Mouse (Mus musculus) intestine, postnatal 0 days (tissue): ENCODE data around the gene Olfr632. TPM values are rescaled to one million over a fixed set of nuclear protein-coding genes. Genes with fewer than 3 reads are reported as not detected.
"Not testable (repeated sequence)": the region's sequence is repeated elsewhere in the genome, so short reads cannot be mapped to it uniquely, and the experiment has no call there.

Experiments used
- ATAC-seq: fragments of 200-750 bp; cut with Nextera tagmentation; 2 replicates; pipeline ENCODE4 v1.8.0; 2017; ENCODE audit warnings: mild to moderate bottlenecking, moderate TSS enrichment, moderate library complexity
- H3K27ac ChIP-seq: fragments of 300-500 bp; sonication (generic); 2 replicates; pipeline ENCODE4 v1.5.1; 2014; ENCODE audit warnings: mild to moderate bottlenecking, low read depth, low read length, moderate library complexity
- H3K27me3 ChIP-seq: fragments of 300-500 bp; sonication (generic); replicated peaks from 2 replicates; pipeline ENCODE4 v1.6.1; 2014; ENCODE audit warnings: low read length, mixed read lengths; ENCODE audit not compliant: control insufficient read depth, insufficient read depth
- H3K36me3 ChIP-seq: fragments of 300-500 bp; sonication (generic); 2 replicates; pipeline ENCODE4 v1.6.1; 2014; ENCODE audit warnings: mild to moderate bottlenecking, moderate library complexity; ENCODE audit not compliant: control insufficient read depth, insufficient read depth
- H3K4me1 ChIP-seq: fragments of 300-500 bp; sonication (generic); replicated peaks from 2 replicates; pipeline ENCODE4 v1.6.1; 2014; ENCODE audit warnings: antibody characterized with exemption, low read length, mixed read lengths; ENCODE audit not compliant: control insufficient read depth, insufficient read depth
- H3K4me2 ChIP-seq: fragments of 300-500 bp; sonication (generic); replicated peaks from 2 replicates; pipeline ENCODE4 v1.6.1; 2014; ENCODE audit warnings: low read depth, mild to moderate bottlenecking, moderate library complexity
- H3K4me3 ChIP-seq: fragments of 300-500 bp; sonication (generic); 2 replicates; pipeline ENCODE4 v1.5.1; 2014; ENCODE audit warnings: low read depth, low read length
- H3K9ac ChIP-seq: fragments of 300-500 bp; sonication (generic); 2 replicates; pipeline ENCODE4 v1.6.1; 2014; ENCODE audit warnings: mild to moderate bottlenecking, low read depth, low read length
- H3K9me3 ChIP-seq: fragments of 300-500 bp; sonication (generic); 2 replicates; pipeline ENCODE4 v1.6.1; 2016; ENCODE audit warnings: mixed run types; ENCODE audit not compliant: control insufficient read depth
- CTCF ChIP-seq: sonication (generic); IDR thresholded peaks from 2 replicates; pipeline ENCODE4 v1.5.1; 2016; ENCODE audit warnings: low read depth, mild to moderate bottlenecking, control low read depth, antibody characterized with exemption, moderate library complexity
- WGBS: fragments of 180-500 bp; shearing (Covaris S2); extraction: QIAGEN DNeasy Blood & Tissue Kit; methylation state at CpG from one replicate; pipeline ENCODE4 v1.1.7; 2014; 5-methylcytosine and 5-hydroxymethylcytosine counted together
- polyA plus RNA-seq: library from polyadenylated mRNA; unstranded; fragments of >200 nt; fragmentation: Nextera tagmentation; extraction: Ambion mirVana; gene quantifications from 2 replicates; pipeline ENCODE4 v1.2.1, GENCODE M21; 2015

Olfr632 gene
- polyA plus RNA-seq, 1 experiment from 2014 or later = not detected

- no peaks in the 10 kb centered on the region for H3K9me3 ChIP-seq
- TF ChIP-seq CTCF = no peak
- H3K4me3 ChIP-seq = no peak within 1 kb of the TSS
- no peaks in the 10 kb centered on the region for H3K36me3 ChIP-seq
- no peak within 1 kb of the TSS for H3K9ac ChIP-seq
- H3K27me3 ChIP-seq = no peaks in the 10 kb centered on the region
- no peak for ATAC-seq
- no peak within 1 kb of the TSS for H3K27ac ChIP-seq
- no peak within 1 kb of the TSS for H3K4me2 ChIP-seq
- no peaks in the 10 kb centered on the region for H3K4me1 ChIP-seq
Observed at GRCm38 (mm10) chr7:103928525-103928924, 5.6 kb upstream of the Olfr632 start, which contains the start of gene Olfr631. Gene Olfr631 (plus strand): TSS chr7:103928825.

GRCm38 (mm10) chr7:103942730-103943129 lies 8.6 kb downstream of the Olfr632 start:
- no peak overlapping the region for H3K9ac ChIP-seq
- WGBS = 25% methylated on average over 2 of the region's 2 CpGs
- no peaks in the 10 kb centered on the region for H3K9me3 ChIP-seq
- H3K27ac ChIP-seq = no peak overlapping the region
- no peak overlapping the region for H3K4me3 ChIP-seq
- no peaks in the 10 kb centered on the region for H3K27me3 ChIP-seq
- H3K4me2 ChIP-seq = no peak overlapping the region
- TF ChIP-seq CTCF = peak; percentile 92
- no peak for ATAC-seq
- H3K36me3 ChIP-seq = no peaks in the 10 kb centered on the region
- H3K4me1 ChIP-seq = no peaks in the 10 kb centered on the region

GRCm38 (mm10) chr7:103944137-103944536 lies 10.0 kb downstream of the Olfr632 start, which contains the start of gene Olfr633:
Gene Olfr633 (plus strand): TSS chr7:103944437.
- Histone ChIP-seq H3K27ac (no peak within 1 kb of the TSS), H3K27me3 (no peaks in the 10 kb centered on the region), H3K36me3 (no peaks in the 10 kb centered on the region), H3K9ac (no peak within 1 kb of the TSS), H3K4me2 (no peak within 1 kb of the TSS), H3K9me3 (no peaks in the 10 kb centered on the region), H3K4me1 (no peaks in the 10 kb centered on the region), H3K4me3 (no peak within 1 kb of the TSS)
- ATAC-seq = no peak
- TF ChIP-seq CTCF = no peak

- H3K9me3 ChIP-seq, H3K27me3 ChIP-seq, ATAC-seq, H3K9ac ChIP-seq, H3K4me3 ChIP-seq, H3K36me3 ChIP-seq, H3K4me2 ChIP-seq, H3K4me1 ChIP-seq, H3K27ac ChIP-seq: not testable (repeated sequence)
- 96% methylated on average over 22 of the region's 22 CpGs for WGBS
Observed at GRCm38 (mm10) chr7:103966873-103967272, 32.7 kb downstream of the Olfr632 start.

- 71% methylated on average over 1 of the region's 1 CpGs for WGBS
- no peak for ATAC-seq
Observed at GRCm38 (mm10) chr7:103970852-103971251, 36.7 kb downstream of the Olfr632 start, which contains the start of gene Olfr635. Gene Olfr635 (plus strand): TSS chr7:103971152.

GRCm38 (mm10) chr7:103971782-103972181 lies 37.6 kb downstream of the Olfr632 start:
- Histone ChIP-seq H3K9ac (no peak overlapping the region), H3K36me3 (no peaks in the 10 kb centered on the region), H3K9me3 (no peaks in the 10 kb centered on the region), H3K4me1 (no peaks in the 10 kb centered on the region), H3K27me3 (no peaks in the 10 kb centered on the region), H3K27ac (no peak overlapping the region), H3K4me3 (no peak overlapping the region), H3K4me2 (no peak overlapping the region)
- WGBS = 41% methylated on average over 1 of the region's 1 CpGs
- no peak for TF ChIP-seq CTCF
- ATAC-seq = no peak

More at GRCm38 (mm10) chr7:103970852-103971251, 36.7 kb downstream of the Olfr632 start, which contains the start of gene Olfr635:
- no peak for TF ChIP-seq CTCF
- Histone ChIP-seq H3K9me3 (no peaks in the 10 kb centered on the region), H3K9ac (no peak within 1 kb of the TSS), H3K27me3 (no peaks in the 10 kb centered on the region), H3K4me3 (no peak within 1 kb of the TSS), H3K27ac (no peak within 1 kb of the TSS), H3K4me2 (no peak within 1 kb of the TSS), H3K36me3 (no peaks in the 10 kb centered on the region), H3K4me1 (no peaks in the 10 kb centered on the region)

Other genes with a start within 250 kb of the Olfr632 start
- gene Olfr243, start 219.7 kb upstream of the Olfr632 start, polyA plus RNA-seq = not detected in 2 replicates
- gene Olfr628, start 204.0 kb upstream of the Olfr632 start, polyA plus RNA-seq = not detected in 2 replicates
- not detected in 2 replicates for gene Olfr629, start 189.4 kb upstream of the Olfr632 start, polyA plus RNA-seq
- not detected in 2 replicates for gene Olfr630, start 177.0 kb upstream of the Olfr632 start, polyA plus RNA-seq
- not detected in 2 replicates for gene Olfr69, start 162.8 kb upstream of the Olfr632 start, polyA plus RNA-seq
- gene Olfr68, start 154.6 kb upstream of the Olfr632 start, polyA plus RNA-seq = not detected in 2 replicates
- not detected in 2 replicates for gene Olfr67, start 142.5 kb upstream of the Olfr632 start, polyA plus RNA-seq
- 164 and 228 TPM in 2 replicates for gene Hbb-bt, start 120.4 kb upstream of the Olfr632 start, polyA plus RNA-seq
- 726 and 1,073 TPM in 2 replicates for gene Hbb-bs, start 106.3 kb upstream of the Olfr632 start, polyA plus RNA-seq
- gene Hbb-bh2, start 93.8 kb upstream of the Olfr632 start, polyA plus RNA-seq = not detected in 2 replicates
- not detected in 2 replicates for gene Hbb-bh1, start 91.2 kb upstream of the Olfr632 start, polyA plus RNA-seq
- 0.52 TPM in 1 of 2 replicates, not detected in the other for gene Hbb-y, start 81.1 kb upstream of the Olfr632 start, polyA plus RNA-seq
- gene Olfr66, start 48.1 kb upstream of the Olfr632 start, polyA plus RNA-seq = not detected in 2 replicates
- not detected in 2 replicates for gene Olfr64, start 39.9 kb upstream of the Olfr632 start, polyA plus RNA-seq
- gene Olfr65, start 30.9 kb upstream of the Olfr632 start, polyA plus RNA-seq = not detected in 2 replicates
- gene Olfr631, start 5.5 kb upstream of the Olfr632 start, polyA plus RNA-seq = not detected in 2 replicates
- not detected in 2 replicates for gene Olfr633, start 10.1 kb downstream of the Olfr632 start, polyA plus RNA-seq
- not detected in 2 replicates for gene Olfr635, start 36.8 kb downstream of the Olfr632 start, polyA plus RNA-seq
- gene Olfr638, start 64.4 kb downstream of the Olfr632 start, polyA plus RNA-seq = not detected in 2 replicates
- not detected in 2 replicates for gene Olfr639, start 83.0 kb downstream of the Olfr632 start, polyA plus RNA-seq
- not detected in 2 replicates for gene Olfr640, start 91.2 kb downstream of the Olfr632 start, polyA plus RNA-seq
- not detected in 2 replicates for gene Olfr641, start 101.1 kb downstream of the Olfr632 start, polyA plus RNA-seq
- gene Olfr642, start 118.3 kb downstream of the Olfr632 start, polyA plus RNA-seq = not detected in 2 replicates
- not detected in 2 replicates for gene 4930516K23Rik, start 127.1 kb downstream of the Olfr632 start, polyA plus RNA-seq
- not detected in 2 replicates for gene Olfr644, start 137.5 kb downstream of the Olfr632 start, polyA plus RNA-seq
- not detected in 2 replicates for gene Olfr645, start 151.1 kb downstream of the Olfr632 start, polyA plus RNA-seq
- gene Olfr646, start 170.5 kb downstream of the Olfr632 start, polyA plus RNA-seq = not detected in 2 replicates
- not detected in 2 replicates for gene Ubqln5, start 195.5 kb downstream of the Olfr632 start, polyA plus RNA-seq
- gene Olfr643, start 203.1 kb downstream of the Olfr632 start, polyA plus RNA-seq = not detected in 2 replicates
- gene Ubqln3, start 208.9 kb downstream of the Olfr632 start, polyA plus RNA-seq = not detected in 2 replicates
- not detected in 2 replicates for gene Ubqlnl, start 216.2 kb downstream of the Olfr632 start, polyA plus RNA-seq
- gene Olfm5, start 230.5 kb downstream of the Olfr632 start, polyA plus RNA-seq = not detected in 2 replicates
- 0.08 and 0.09 TPM in 2 replicates for gene Olfr648, start 249.0 kb downstream of the Olfr632 start, polyA plus RNA-seq